Comparison of ENCODE assay signal across 12 mouse cellular contexts in genomic region chr1:34793304-34794300, GRCm38 (mm10). TPM values are rescaled to one million over a fixed set of nuclear protein-coding genes. Genes with fewer than 3 reads are reported as not detected.
A peak's percentile ranks its signal among the peaks of the same experiment; 100 is the strongest.
DNase-seq lines count a peak whose midpoint lies in the region; ATAC-seq lines count a peak whose summit lies in the region.
"Had no signal": no experiment of that assay in that cellular context is flagged by ENCODE, and none has a peak within 500 bp of the region (broad histone marks: within the 10 kb centered on the region; RNA-seq: fewer than 3 reads in every experiment).

No protein-coding gene starts in this region.

- no peaks in the 10 kb centered on the region for H3K4me1 ChIP-seq in intestine, embryonic 14.5 days (replicated peaks; ENCODE audit: control insufficient read depth, insufficient read depth, low read length)
- no peaks in the 10 kb centered on the region for H3K4me1 ChIP-seq in intestine, embryonic 16.5 days (ENCODE audit: control insufficient read depth, insufficient read depth, low read length)

- DNase-seq in intestine, embryonic 14.5 days (ENCODE audit: low spot score): no peak
- peak; percentile 64 to 69 for DNase-seq in right cerebral cortex, adult 2 months (ENCODE audit: low spot score in 2 of 2)
- no peak for DNase-seq in right cerebral cortex, postnatal 4 days
- no peak for DNase-seq in cerebellum, postnatal 4 days (ENCODE audit: low spot score in 2 of 2)
- no peak for DNase-seq in urinary bladder, postnatal 25 days (ENCODE audit: low spot score)
- no peak for DNase-seq in Muller cell, postnatal 12 days (ENCODE audit: inconsistent ontology term)
- DNase-seq: cerebellum, postnatal 25 days; gastrocnemius, postnatal 10 days; layer of hippocampus, postnatal 36 days had no signal

- WGBS in intestine, embryonic 14.5 days: 57% methylated on average over 19 of the region's 19 CpGs
- 59% methylated on average over 19 of the region's 19 CpGs for WGBS in intestine, embryonic 16.5 days

- H3K9ac ChIP-seq in intestine, embryonic 14.5 days (ENCODE audit: low read length): no peak overlapping the region
- no peak overlapping the region for H3K9ac ChIP-seq in intestine, embryonic 16.5 days (ENCODE audit: low read depth, low read length)

- no peaks in the 10 kb centered on the region for H3K27me3 ChIP-seq in intestine, embryonic 14.5 days (replicated peaks; ENCODE audit: control insufficient read depth, insufficient read depth, low read length)
- H3K27me3 ChIP-seq in intestine, embryonic 16.5 days (replicated peaks; ENCODE audit: control insufficient read depth, insufficient read depth, low read length): no peaks in the 10 kb centered on the region
- H3K27me3 ChIP-seq: CH12.LX had no signal

- no peak overlapping the region for H3K27ac ChIP-seq in intestine, embryonic 14.5 days (ENCODE audit: low read depth)
- no peak overlapping the region for H3K27ac ChIP-seq in intestine, embryonic 16.5 days (ENCODE audit: low read length)

- H3K4me2 ChIP-seq in intestine, embryonic 14.5 days (ENCODE audit: low read length): no peak overlapping the region
- no peak overlapping the region for H3K4me2 ChIP-seq in intestine, embryonic 16.5 days (ENCODE audit: low read depth, low read length)

- H3K9me3 ChIP-seq in intestine, embryonic 14.5 days (ENCODE audit: control insufficient read depth, low read length): no peaks in the 10 kb centered on the region
- no peaks in the 10 kb centered on the region for H3K9me3 ChIP-seq in intestine, embryonic 16.5 days (ENCODE audit: control insufficient read depth, low read length)

- no peak overlapping the region for H3K4me3 ChIP-seq in intestine, embryonic 14.5 days (ENCODE audit: low read depth, low read length)
- H3K4me3 ChIP-seq in intestine, embryonic 16.5 days (ENCODE audit: low read length): no peak overlapping the region

- ATAC-seq in intestine, embryonic 14.5 days (replicated peaks; ENCODE audit: low FRiP score, low TSS enrichment, low read depth): peak; percentile 65; the same call in 1 of the 2 replicates
- ATAC-seq in intestine, embryonic 16.5 days: no peak
- ATAC-seq in megakaryocyte progenitor cell, adult 5-6 weeks (replicated peaks; ENCODE audit: poor library complexity): peak; percentile 31; the same call in 1 of the 2 replicates

- H3K36me3 ChIP-seq in intestine, embryonic 14.5 days (ENCODE audit: control insufficient read depth, insufficient read depth, low read length): no peaks in the 10 kb centered on the region
- H3K36me3 ChIP-seq in intestine, embryonic 16.5 days (ENCODE audit: control insufficient read depth, insufficient read depth, low read length): no peaks in the 10 kb centered on the region

RNA-seq across cellular contexts. Expression of gene Fam168b, which starts 49.3 kb away (rescaled TPM):
- 68.0 and 68.6 TPM in 2 replicates for polyA plus RNA-seq in intestine, embryonic 14.5 days (2014; fragmentation: Nextera tagmentation; extraction: Ambion mirVana)
- 24.9 and 45.5 TPM in 2 replicates for polyA plus RNA-seq in intestine, embryonic 16.5 days (2015; fragmentation: Nextera tagmentation; extraction: Ambion mirVana)
- 27.1 and 34.8 TPM in 2 replicates for total RNA-seq in megakaryocyte progenitor cell, adult 5-6 weeks (2015)
- 51.7 and 52.5 TPM in 2 replicates for total RNA-seq in megakaryocyte progenitor cell, adult 5-6 weeks (2017)

RNA-seq across cellular contexts. Expression of gene Plekhb2, which starts 56.2 kb away (rescaled TPM):
- polyA plus RNA-seq in intestine, embryonic 14.5 days (2014; fragmentation: Nextera tagmentation; extraction: Ambion mirVana): 47.5 and 56.1 TPM in 2 replicates
- polyA plus RNA-seq in intestine, embryonic 16.5 days (2015; fragmentation: Nextera tagmentation; extraction: Ambion mirVana): 118 and 132 TPM in 2 replicates
- total RNA-seq in megakaryocyte progenitor cell, adult 5-6 weeks (2015): 37.4 and 42.1 TPM in 2 replicates
- total RNA-seq in megakaryocyte progenitor cell, adult 5-6 weeks (2017): 15.9 and 16.1 TPM in 2 replicates

Comparison
In these comparisons a context has a peak if more than half of its experiments do, and no peak if none do; other contexts are left out.
1. DNase-seq: peak in right cerebral cortex, adult 2 months (2 of 2); none in intestine, embryonic 14.5 days (single experiment), right cerebral cortex, postnatal 4 days (single experiment), cerebellum, postnatal 4 days (0 of 2), urinary bladder, postnatal 25 days (single experiment) and Muller cell, postnatal 12 days (single experiment).